Mouse (Mus musculus) heart, embryonic 11.5 days (tissue): ENCODE measurements around the gene Snrnp35. TPM values are rescaled to one million over a fixed set of nuclear protein-coding genes. Genes with fewer than 3 reads are reported as not detected.

ENCODE experiments used
- polyA plus RNA-seq: library from polyadenylated mRNA; unstranded; fragments of >200 nt; fragmentation: Nextera tagmentation; extraction: Ambion mirVana; gene quantifications from 2 replicates; pipeline ENCODE4 v1.2.1, GENCODE M21; 2014

Snrnp35 gene
- polyA plus RNA-seq, 1 experiment from 2014 or later: 12.4 TPM

Other genes with a start within 250 kb of the Snrnp35 start
- gene Pitpnm2, start 233.4 kb upstream of the Snrnp35 start, polyA plus RNA-seq: 7.0 and 7.8 TPM in 2 replicates
- 11.5 and 15.5 TPM in 2 replicates for gene Mphosph9, start 155.2 kb upstream of the Snrnp35 start, polyA plus RNA-seq
- gene 2810006K23Rik, start 155.0 kb upstream of the Snrnp35 start, polyA plus RNA-seq: 14.8 and 19.1 TPM in 2 replicates
- gene Cdk2ap1, start 120.1 kb upstream of the Snrnp35 start, polyA plus RNA-seq: 94.3 and 96.8 TPM in 2 replicates
- gene Sbno1, start 57.1 kb upstream of the Snrnp35 start, polyA plus RNA-seq: 59.9 and 81.6 TPM in 2 replicates
- 89.5 and 93.9 TPM in 2 replicates for gene Kmt5a, start 43.2 kb upstream of the Snrnp35 start, polyA plus RNA-seq
- gene Rilpl2, start 4.8 kb upstream of the Snrnp35 start, polyA plus RNA-seq: 15.5 and 16.3 TPM in 2 replicates
- gene Rilpl1, start 48.3 kb downstream of the Snrnp35 start, polyA plus RNA-seq: 25.3 and 27.6 TPM in 2 replicates
- 490 and 526 TPM in 2 replicates for gene Tmed2, start 57.6 kb downstream of the Snrnp35 start, polyA plus RNA-seq
- gene Ddx55, start 69.7 kb downstream of the Snrnp35 start, polyA plus RNA-seq: 7.5 and 8.4 TPM in 2 replicates
- gene Eif2b1, start 96.0 kb downstream of the Snrnp35 start, polyA plus RNA-seq: 70.0 and 72.9 TPM in 2 replicates
- gene Gtf2h3, start 96.0 kb downstream of the Snrnp35 start, polyA plus RNA-seq: 36.8 and 39.7 TPM in 2 replicates
- gene Atp6v0a2, start 145.4 kb downstream of the Snrnp35 start, polyA plus RNA-seq: 35.6 and 38.6 TPM in 2 replicates
- 0.03 and 0.04 TPM in 2 replicates for gene Dnah10, start 242.0 kb downstream of the Snrnp35 start, polyA plus RNA-seq